Mouse (Mus musculus) layer of hippocampus, adult 18-20 months (tissue): Measurements from ENCODE around the gene Rdh16. TPM values are rescaled to one million over a fixed set of nuclear protein-coding genes. Genes with fewer than 3 reads are reported as not detected.
A peak's percentile ranks its signal among the peaks of the same experiment; 100 is the strongest.
"Not testable (repeated sequence)": the region's sequence is repeated elsewhere in the genome, so short reads cannot be mapped to it uniquely, and the experiment has no call there.

ENCODE experiments used
- DNase-seq, 2 experiments: peaks; one replicate each; pipeline ENCODE4 v3.0.0; 2022; ENCODE audit warnings: low spot score in 2 of 2
- total RNA-seq, 2 experiments: library from RNA; stranded (reverse); gene quantifications; 2 replicates each; pipeline ENCODE4 v1.2.3; 2021

Rdh16 gene
- total RNA-seq, 2 experiments from 2014 or later = 0.35 TPM; not detected in 1

DNA sequence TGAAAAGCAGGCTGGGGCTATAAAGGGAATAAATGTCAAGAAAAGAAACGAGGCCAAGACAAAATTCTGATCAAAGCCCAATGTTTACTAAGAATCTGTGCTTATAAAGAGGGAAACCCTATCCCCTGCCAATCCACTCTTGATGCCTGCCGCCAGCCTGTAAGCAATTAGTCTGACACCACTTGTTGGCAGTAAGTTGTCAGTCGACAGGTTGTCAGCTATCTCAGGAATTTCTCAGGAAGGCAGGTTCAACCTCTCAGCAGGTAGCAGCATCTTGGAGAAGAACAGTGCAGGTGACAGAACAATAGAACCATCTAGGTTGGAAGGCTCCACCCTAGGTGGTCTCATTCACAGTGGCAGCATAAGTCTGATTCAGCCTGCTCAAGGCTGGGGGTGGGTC lies 28.2 kb downstream of the Rdh16 start:
- no peak for DNase-seq

DNA sequence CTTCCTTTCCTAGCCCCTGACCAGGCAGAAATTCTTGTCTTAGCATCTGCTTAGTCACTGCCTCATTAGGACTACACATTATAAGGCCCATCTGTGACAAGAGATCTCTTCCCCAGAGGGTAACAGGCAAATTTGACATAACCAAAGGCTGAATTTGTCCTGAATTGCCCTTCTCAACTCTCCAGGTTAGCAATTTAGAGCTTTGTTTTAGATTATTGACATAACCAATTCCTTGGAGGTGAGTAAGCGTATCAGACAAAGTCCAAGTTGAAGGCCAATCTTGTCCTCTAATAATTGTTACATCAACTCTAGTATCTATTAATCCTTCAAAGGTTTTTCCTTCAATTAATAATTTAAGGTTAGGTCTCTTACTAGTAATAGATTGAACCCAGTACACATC lies 33.2 kb downstream of the Rdh16 start:
- not testable (repeated sequence) for DNase-seq

DNA sequence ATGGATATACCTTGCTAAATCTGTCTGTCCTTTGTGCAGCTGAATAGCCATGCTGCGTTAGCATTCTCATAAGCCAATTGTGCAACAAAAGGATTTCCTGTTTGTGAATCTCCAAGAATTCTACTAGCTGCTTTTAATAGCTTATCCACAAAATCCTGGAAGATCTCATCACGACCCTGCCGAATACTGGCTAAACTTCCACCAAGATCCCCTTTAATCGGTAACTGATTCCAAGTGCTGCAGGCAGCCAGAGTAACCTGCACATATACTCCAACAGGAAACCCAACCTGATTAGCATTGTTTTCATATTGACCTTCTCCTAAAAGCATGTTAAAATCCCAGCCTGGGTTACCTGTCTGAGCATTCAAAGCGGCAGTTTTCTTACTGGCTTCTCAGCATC lies 34.3 kb downstream of the Rdh16 start:
- no peak for DNase-seq

DNA sequence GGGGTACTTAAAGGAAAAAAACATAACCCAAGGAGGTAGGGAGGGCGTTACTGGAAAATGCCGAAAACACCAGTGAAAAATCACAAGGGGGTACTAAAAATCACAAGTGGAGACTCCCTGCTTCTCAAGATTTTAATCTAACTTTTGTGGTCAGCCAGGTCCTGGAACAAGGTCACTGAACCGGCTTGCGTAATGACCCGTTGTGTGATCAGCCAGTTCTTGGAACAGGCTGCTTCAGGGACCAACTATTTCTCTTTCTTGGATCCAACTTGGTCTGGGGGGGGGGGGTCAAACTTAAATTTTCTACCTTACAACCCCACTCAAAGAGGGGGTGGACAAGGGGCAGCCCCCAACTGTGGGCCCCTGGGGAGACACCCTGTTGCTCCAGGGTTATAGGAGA lies 36.8 kb downstream of the Rdh16 start:
- DNase-seq = not testable (repeated sequence)

DNA sequence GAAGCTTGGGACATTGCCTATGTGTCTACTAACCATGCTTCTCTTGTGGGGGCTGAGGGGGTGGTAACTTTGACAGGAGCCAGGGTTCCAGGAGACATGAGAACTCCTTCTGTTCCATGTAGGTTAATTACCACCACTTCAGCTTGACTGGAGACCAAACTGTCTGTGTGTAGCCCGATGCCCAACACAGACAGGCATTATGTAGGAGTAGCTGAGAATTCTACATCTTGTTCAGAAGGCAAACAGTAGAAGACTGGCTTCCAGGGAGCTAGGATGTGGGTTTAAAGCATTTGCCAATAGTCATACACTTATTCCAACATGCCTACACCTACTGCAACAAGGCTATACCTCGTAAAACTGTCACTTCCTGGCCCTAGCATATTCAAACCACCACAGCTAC lies 37.6 kb downstream of the Rdh16 start:
- peak in 1 of 2 experiments; percentile 8 for DNase-seq

DNA sequence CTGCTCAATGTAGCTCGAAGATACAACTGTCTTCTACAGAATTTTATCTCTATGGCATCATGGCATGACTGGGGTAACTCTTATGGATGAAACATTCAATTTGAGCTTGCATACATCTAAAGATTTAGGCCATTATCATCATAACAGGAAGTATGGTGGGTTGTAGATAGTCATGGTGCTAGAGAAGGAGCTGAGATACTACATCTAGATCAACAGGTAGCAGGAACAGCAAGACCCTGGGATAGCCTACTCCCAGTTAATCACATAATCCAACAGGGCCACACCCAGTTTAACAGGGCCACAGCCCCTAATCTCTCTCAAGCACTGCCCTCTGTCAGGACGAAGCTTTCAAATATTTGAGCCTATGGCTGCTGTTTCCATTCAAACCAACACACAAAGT lies 39.8 kb downstream of the Rdh16 start:
- no peak for DNase-seq

DNA sequence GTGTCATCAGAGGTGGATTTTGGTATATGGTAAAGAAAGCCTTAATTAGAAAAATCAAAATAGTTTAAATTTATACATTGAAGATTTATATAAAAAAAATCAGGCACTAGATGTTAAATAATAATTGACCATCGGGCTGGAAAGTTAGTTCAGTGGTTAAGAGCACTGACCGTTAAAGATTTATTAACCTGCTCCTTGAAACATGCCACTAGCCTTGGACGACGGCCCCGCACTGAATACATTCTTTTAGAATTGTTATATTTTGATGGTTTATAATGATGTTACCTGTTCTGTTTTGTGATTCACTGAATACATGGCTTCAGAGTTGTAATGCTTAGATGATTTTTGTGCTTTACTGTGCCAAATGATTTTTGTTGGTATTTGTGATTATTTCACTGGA lies 45.0 kb downstream of the Rdh16 start:
- DNase-seq = not testable (repeated sequence)

DNA sequence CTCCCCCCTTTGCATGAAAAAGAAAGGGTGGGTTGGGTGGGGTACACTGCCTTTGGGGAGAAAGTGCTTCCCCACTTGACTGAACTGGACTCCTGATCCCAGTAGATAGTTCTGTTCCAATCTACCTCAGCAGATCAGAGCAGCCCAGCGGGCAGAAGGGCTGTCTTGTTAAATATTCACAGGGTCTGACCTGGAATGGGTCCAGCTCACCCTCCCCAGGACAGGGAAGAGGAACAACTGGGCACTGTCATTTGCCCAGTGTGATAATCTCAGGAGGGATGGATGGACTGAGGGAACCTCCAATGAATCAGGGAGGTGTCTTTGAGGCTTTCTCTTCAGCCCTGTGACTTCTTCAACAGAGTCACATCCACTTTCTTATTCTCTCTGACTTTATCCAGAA lies 47.1 kb downstream of the Rdh16 start:
- DNase-seq = no peak

DNA sequence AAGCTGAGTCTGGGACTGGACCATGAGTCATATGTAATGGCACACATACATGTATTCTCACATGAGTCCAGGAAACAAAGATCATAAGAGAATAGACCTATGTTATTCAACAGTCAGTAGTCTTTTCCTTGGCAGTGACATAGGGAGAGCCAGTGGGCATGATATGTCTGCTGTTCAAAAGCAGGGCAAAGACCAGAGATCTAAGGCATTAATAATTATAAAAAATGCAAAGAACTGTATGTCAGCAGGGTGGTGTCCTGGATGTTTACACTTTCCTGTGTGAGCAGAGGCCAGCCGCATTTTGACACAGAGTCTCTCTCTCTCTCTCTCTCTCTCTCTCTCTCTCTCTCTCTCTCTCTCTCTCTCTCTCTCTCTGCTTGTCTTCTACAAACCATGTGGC lies 48.7 kb downstream of the Rdh16 start, which contains the start of gene Rdh19:
Gene Rdh19 (plus strand): TSS at position 301 of the 400 bp plus-strand sequence.
- no peak for DNase-seq

DNA sequence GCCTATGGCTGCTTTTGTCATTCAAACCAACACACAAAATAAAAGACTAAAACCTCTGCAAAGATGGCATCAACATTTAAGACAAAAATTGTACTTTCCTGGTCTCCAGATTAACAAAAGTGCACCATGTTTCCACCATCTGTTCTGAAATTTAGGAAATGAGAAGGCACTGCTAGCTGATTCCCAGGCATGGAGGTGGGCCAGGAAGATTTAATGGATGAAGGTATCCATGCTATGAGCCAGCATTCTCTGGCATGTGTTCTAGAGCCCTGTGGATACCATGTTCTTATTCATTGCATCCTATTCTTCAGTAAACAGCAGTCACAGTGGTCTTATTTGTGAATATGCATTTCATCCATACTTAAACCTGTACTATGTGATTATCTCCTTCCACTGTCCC lies 55.4 kb downstream of the Rdh16 start:
- peak; percentile 13 to 55 for DNase-seq

DNA sequence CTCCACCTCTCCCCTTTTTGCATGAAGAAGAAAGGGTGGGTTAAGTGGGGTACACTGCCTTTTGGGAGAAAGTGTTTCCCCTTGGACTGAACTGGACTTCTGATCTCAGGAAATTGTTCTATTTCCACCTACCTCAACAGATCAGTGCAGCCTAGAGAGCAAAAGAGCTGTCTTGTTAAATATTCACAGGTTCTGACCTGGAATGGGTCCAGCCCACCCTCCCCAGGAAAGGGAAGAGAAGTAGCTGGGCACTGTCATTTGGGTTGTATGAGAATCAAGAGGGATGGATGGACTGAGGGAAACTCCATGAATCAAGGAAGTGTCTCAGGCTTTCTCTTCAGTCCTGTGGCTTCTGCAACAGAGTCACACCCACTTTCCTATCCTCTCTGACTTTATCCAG lies 64.0 kb downstream of the Rdh16 start:
- DNase-seq = no peak

DNA sequence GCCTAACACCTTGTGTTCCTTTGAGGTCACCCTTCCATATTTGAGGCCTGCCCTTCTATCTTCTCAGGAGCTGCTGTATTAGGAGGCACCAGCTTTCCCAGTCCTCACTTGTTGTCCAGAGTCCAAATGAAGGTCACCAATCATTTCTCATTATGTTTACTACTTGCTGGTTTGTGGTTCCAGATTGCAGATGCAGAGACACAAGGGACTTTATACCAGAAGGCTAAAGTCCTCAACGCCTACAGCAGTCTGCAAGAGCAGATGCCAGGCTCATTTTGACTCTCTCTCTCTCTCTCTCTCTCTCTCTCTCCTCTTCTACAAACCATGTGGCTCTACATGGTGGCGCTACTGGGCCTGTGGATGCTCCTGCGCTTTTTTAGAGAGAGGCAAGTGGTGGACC lies 65.3 kb downstream of the Rdh16 start, which contains the start of gene Rdh16f2:
Gene Rdh16f2 (plus strand): TSS at position 243 of the 400 bp plus-strand sequence.
- DNase-seq = peak in 1 of 2 experiments; percentile 3

DNA sequence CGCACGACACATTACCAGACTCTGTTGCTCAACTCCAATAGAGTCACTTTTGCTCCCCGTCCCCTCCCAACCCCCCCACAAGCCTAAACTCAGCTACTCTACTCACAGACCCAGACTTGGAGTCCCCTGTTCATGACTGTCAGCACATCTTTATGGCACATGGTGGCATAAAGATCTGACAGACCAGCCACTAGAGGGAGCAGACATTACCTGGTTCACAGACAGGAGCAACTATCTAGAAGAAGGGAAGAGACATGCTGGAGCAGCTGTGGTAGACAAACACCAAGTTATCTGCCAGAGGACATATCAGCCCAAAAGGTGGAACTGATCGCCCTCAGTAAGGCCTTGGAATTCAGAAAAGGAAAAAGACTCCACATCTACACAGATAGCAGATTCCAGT lies 71.5 kb downstream of the Rdh16 start:
- DNase-seq = peak in 1 of 2 experiments; percentile 36

DNA sequence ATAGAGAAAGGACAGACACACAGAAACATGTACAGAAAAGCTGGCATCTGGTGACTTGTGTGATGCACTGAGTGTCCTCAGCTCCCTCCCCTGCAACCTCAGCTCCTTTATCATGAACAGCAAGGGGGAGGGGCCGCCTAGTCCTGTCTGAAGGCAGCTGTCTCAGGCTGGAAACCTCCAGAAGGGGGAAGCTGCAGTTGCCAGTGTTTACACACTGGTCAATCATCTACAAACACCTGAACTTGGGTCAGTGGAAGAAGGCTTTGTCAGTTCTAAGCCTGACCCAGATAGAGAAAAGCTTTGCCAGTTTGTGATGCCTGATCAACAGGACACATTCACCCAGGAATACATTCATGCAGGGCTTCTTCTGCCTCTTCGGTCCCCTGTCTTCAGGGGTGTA lies 76.7 kb downstream of the Rdh16 start:
- DNase-seq = no peak

DNA sequence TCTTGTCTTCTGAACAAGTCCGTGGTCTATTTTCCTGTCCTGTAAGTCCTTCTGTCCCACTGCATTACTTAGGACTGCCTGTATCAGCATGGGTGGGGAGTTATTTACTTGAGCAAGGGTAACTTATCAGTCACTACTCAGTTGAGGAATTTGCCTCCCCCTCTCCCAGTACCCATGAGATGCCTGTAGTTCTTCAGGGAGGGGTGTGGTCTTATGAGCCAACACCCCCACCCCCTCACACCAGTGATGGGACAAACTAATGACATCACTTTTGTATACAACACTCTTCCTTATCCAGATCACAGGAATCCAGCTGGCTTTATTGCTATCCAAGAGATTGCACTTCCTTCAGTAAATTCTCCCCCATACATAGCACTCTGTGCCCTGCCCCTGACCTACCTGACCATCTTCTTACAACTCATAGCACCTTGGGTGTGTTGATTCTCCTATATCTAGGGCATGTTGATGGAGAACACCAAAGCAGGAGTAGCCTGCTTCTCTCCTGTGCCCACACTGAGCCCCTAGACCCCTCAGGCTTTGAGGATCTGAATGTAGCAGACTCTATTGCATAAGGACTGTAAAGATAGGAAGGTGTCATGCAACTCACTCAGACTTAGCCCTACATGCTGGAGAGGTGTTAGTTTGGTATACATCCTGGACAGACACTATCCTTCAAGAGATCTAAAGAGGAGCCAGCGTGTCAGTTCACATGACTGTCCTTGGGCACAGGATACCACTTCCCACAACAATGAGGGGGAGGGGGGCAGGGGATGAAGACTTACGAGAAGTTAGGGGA lies 77.5 kb downstream of the Rdh16 start:
- DNase-seq = no peak

DNA sequence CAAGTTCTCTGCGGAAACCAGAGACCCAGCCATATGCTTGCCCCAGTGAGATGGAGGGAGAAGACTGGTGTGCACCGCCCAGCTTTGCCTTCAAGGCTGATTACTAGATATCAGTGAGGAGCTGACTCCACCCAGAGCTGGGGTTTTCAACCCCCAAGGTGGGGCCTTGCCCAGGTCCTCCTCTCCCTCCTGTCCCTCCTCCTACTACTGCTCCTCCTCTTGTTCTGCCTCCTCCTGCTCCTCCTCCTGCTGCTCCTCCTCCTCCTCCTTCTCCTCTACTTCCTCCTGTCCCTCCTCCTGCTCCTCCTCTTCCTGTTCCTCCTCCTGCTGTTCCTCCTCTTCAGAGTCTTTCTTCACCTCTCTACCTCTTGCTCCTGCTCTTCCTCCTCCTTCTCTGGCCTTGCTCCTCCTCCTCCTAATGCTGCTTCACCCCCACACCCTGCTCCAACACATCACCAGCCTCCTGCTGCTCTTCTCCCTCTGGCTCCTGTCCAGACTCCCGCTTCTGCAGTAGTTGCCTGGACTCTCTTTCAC lies 78.3 kb downstream of the Rdh16 start:
- DNase-seq = peak in 1 of 2 experiments; percentile 10

DNA sequence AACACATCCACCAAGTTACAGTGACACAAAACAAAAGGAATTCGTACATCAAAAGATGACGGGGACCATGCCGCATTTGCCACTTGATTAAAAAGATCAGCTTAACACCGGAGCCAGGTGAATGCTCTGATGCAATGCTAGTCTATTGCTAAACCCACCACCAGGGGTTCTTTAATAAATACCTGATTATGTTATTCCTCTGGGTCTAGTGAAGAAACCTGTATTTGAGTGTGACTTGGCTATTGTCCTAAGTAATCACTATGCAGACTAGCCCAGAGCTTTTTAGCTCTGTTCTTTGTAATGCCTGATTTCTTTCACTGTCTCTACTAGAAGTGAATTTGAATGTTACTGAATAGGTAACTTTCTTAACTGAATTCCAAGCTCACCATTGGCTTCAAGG lies 80.1 kb downstream of the Rdh16 start:
- DNase-seq = no peak

DNA sequence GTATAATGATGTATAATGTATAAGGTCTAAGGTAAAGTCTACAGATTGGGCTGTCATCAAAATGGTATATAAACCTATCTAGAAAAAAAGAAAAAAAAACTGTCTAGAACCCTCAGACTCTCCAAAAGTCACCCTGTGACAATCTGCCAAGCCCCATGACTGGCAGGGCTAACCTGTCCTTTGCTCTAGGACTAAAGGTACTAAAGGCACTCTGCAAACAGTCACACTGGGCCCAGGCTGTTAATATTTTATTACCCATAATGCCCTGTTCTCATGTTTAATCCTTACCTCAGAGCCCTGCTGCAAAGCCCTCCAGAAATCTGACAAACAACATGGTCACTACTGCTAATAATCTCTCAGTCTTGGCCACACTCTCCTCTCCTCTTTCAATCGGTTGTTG lies 85.6 kb downstream of the Rdh16 start:
- no peak for DNase-seq

DNA sequence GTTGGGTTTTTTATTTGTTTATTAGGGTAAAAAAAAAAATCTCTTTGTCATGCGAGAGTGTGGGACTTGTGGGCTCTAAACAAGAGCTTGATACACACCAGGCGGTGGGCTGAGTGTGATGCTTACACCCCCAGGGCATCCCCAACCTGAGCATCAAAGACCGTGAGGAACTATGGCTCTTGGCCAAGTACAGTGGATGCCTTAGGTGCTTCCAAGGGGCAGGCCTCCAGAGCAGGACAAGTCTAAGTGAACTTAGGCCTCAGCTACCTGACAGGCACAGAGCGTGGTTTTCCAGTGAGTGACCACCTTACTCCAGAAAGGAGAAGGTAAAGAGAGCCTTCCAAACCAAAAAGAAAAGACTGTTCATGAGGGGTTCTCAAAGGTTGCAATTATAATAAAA lies 86.0 kb downstream of the Rdh16 start:
- DNase-seq = no peak

DNA sequence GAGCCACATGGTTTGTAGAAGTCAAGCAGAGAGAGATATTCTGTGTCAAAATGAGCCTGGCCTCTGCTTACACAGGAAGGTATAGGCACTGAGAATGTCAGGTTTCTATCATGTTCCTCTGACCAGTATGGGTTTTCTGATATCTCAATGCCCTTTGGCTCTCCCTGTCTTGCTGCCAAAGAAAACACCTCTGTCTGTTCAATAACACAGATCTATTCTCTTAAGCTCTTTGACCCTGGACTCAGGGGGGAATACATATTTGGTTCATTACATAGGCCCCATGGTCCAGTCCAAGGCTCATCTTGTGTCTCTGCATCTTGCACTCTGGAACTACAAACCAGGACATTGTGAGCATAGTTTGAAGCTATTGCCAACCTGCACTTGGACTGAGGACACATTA lies 87.7 kb downstream of the Rdh16 start, which contains the start of gene Rdh7:
Gene Rdh7 (minus strand): TSS at position 213 of the 400 bp plus-strand sequence.
- DNase-seq = no peak

DNA sequence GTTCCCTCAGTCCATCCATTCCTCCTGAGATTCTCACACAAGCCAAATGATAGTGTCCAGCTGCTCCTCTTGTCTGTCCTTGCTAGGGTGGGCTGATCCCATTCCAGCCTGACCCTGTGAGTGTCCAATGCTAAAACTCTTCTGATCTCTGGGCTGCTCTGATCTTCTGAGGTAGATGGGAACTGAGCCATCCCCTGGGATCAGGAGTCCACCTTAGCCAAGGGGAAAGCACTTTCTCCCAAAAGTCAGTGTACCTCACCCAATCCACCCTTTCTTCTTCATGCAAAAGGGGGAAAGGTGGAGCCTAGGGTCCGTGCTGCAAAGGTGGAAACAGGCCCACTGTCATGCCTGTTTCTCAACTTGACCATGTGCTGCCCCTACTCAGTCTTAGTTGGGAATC lies 90.5 kb downstream of the Rdh16 start:
- no peak for DNase-seq

DNA sequence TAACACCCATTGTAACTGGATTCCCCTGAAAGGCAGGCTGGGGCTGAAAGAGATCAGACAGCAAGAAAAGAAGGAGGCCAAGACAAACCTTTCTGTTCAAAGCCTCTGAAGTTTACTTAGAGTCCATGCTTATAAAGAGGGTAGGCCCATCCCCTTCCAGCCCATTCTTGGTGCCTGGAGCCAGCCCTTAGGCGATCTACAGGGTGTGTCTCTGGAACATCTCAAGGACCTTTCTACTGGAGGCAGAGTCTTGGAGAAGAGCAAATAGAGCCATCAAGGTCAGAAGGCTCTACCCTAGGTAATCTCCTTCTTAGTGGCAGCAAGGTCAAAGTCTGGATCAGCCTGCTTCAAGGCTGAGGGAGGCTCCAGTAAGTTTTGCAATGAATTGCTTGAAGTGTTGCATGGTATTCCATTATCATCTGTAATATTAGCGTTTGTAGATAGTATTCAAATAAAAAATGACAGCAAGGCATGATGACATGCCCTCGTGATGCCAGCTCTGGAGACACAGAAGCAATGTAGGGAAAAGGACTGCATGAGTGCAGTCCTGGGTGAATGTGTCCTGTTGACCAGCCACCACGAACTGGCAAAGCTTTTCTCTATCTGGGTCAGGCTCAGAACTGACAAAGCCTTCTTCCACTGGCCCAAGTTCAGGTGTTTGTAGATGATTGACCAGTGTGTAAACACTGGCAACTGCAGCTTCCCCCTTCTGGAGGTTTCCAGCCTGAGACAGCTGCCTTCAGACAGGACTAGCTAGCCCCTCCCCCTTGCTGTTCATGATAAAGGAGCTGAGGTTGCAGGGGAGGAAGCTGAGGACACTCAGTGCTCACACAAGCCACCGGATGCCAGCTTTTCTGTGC lies 92.4 kb downstream of the Rdh16 start:
- DNase-seq = not testable (repeated sequence)
